Mouse (Mus musculus): Measurements from ENCODE around the gene Pold2. TPM values are rescaled to one million over a fixed set of nuclear protein-coding genes. Genes with fewer than 3 reads are reported as not detected.

Gene Pold2
- polyA plus RNA-seq, 1 experiment from 2014 or later, result 59.6 TPM

DNA sequence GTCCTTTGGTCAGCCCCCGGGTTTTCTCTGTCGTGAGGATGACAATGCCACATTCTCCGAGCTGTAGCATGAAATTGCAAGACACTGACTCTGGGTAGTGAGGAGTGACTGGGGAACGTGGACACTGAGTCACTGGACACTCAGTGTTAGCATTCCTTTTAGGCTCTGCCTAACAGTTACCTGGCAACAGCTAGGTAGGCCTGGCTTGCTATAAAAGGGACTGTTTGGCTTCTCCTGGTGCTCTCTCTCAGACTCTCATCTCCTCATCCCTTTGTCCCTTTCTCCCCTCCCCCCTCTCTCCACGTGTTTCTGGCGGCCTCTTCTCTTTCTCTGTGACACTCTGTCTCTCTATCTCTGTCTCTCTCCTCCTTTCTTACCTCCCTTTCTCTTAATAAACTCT lies 24.3 kb upstream of the Pold2 start:
- Histone ChIP-seq H3K9me3 (ENCODE audit: control insufficient read depth, low read length) (no peaks in the 10 kb centered on the region), H3K4me2 (ENCODE audit: low read length) (peak overlapping the region; percentile 73), H3K36me3 (ENCODE audit: control insufficient read depth, insufficient read depth, low read length) (no peaks in the 10 kb centered on the region), H3K27ac (ENCODE audit: low read depth, low read length) (peak overlapping the region; percentile 86; the same call in 1 of the 2 replicates), H3K9ac (ENCODE audit: low read depth, low read length) (peak overlapping the region; percentile 74), H3K27me3 (replicated peaks; ENCODE audit: control insufficient read depth, insufficient read depth, low read length) (peaks cover 3% of the 10 kb centered on the region), H3K4me3 (ENCODE audit: low read length) (peak overlapping the region; percentile 44), H3K4me1 (ENCODE audit: control insufficient read depth, insufficient read depth, low read depth, low read length) (peaks cover 12% of the 10 kb centered on the region)
- peak; percentile 56 for ATAC-seq
- WGBS, result 6% methylated on average over 6 of the region's 6 CpGs

DNA sequence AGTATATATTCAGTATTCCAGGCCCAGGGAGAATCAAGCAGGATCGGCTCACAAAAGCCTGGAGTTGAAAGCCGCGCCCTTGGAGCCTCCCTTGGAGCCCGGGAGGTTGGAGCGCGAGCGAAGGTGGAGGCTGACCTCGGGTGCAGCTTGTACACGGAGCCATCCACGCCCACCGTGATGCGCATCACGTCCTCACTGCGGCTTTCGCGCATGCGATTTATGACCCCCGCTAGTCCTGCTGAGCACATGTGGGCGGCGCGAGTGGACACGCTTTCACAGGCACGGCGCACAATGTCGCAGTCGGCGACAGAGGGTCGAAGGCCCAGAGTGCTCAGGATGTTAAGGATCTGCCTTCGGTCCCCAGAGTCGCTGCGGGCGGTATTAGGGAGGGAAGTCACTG lies 23.9 kb upstream of the Pold2 start:
- Histone ChIP-seq H3K27me3 (replicated peaks; ENCODE audit: control insufficient read depth, insufficient read depth, low read length) (peaks cover 3% of the 10 kb centered on the region), H3K36me3 (ENCODE audit: control insufficient read depth, insufficient read depth, low read length) (no peaks in the 10 kb centered on the region), H3K9me3 (ENCODE audit: control insufficient read depth, low read length) (no peaks in the 10 kb centered on the region), H3K4me2 (ENCODE audit: low read length) (peak overlapping the region; percentile 73), H3K4me3 (ENCODE audit: low read length) (peak overlapping the region; percentile 44), H3K4me1 (ENCODE audit: control insufficient read depth, insufficient read depth, low read depth, low read length) (peaks cover 12% of the 10 kb centered on the region), H3K27ac (ENCODE audit: low read depth, low read length) (peak overlapping the region; percentile 86), H3K9ac (ENCODE audit: low read depth, low read length) (peak overlapping the region; percentile 74)
- peak; percentile 92 for ATAC-seq
- 0% methylated on average over 32 of the region's 32 CpGs for WGBS

DNA sequence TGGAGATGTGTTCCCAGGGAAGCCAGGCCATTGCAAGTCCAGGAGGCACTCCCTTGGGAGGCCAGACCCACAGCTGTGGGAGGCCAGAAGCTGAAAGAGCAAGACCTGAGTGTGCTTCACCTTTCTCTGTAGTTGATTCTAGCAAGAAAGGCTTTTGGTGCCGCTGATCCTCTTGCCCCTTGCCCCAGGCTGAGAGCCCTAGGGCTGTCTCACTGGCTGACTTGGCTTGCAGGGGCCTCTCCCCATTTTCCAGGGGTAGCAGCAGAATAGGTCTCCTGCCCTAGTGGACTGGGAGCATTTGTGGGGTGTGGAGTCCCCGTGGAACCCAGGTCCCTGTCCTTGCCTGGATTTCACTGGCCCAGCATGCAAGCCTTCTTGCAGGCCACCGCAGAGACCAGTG lies 23.2 kb upstream of the Pold2 start:
- 21% methylated on average over 3 of the region's 3 CpGs for WGBS
- no peaks in the 10 kb centered on the region for H3K9me3 ChIP-seq (ENCODE audit: control insufficient read depth, low read length)
- ATAC-seq, result no peak

DNA sequence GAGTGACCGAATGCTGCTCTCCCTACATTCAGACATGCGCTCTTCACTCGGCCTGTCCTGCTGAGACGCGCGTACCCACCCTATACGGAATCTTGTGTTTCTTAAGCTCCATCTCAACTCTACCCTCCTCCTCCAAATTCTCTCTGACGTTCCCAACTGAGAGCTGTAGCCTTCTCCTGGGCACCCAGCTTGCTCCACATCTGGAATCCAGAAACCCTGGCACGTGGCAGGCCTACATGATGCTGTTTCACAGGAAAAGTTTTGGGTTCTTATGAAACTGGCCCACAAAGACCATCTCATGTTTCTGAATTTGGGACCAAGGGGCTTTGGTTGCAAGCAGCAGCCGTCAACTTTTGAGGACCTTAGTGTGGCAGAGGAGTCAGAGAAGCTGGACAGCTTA lies 21.2 kb upstream of the Pold2 start:
- no peak for ATAC-seq
- Histone ChIP-seq H3K36me3 (ENCODE audit: control insufficient read depth, insufficient read depth, low read length) (no peaks in the 10 kb centered on the region), H3K4me1 (ENCODE audit: control insufficient read depth, insufficient read depth, low read depth, low read length) (peaks cover 12% of the 10 kb centered on the region), H3K4me3 (ENCODE audit: low read length) (no peak overlapping the region), H3K27me3 (replicated peaks; ENCODE audit: control insufficient read depth, insufficient read depth, low read length) (peaks cover 3% of the 10 kb centered on the region), H3K9me3 (ENCODE audit: control insufficient read depth, low read length) (no peaks in the 10 kb centered on the region), H3K9ac (ENCODE audit: low read depth, low read length) (no peak overlapping the region), H3K4me2 (ENCODE audit: low read length) (no peak overlapping the region), H3K27ac (ENCODE audit: low read depth, low read length) (no peak overlapping the region)
- 89% methylated on average over 10 of the region's 10 CpGs for WGBS

More for the DNA sequence above, 23.2 kb upstream of the Pold2 start:
- H3K4me1 ChIP-seq (ENCODE audit: control insufficient read depth, insufficient read depth, low read depth, low read length), result peaks cover 12% of the 10 kb centered on the region
- H3K27ac ChIP-seq (ENCODE audit: low read depth, low read length), result peak overlapping the region; percentile 86
- peak overlapping the region; percentile 74 for H3K9ac ChIP-seq (ENCODE audit: low read depth, low read length)
- H3K27me3 ChIP-seq (replicated peaks; ENCODE audit: control insufficient read depth, insufficient read depth, low read length), result peaks cover 3% of the 10 kb centered on the region
- no peaks in the 10 kb centered on the region for H3K36me3 ChIP-seq (ENCODE audit: control insufficient read depth, insufficient read depth, low read length)
- peak overlapping the region; percentile 73 for H3K4me2 ChIP-seq (ENCODE audit: low read length)
- H3K4me3 ChIP-seq (ENCODE audit: low read length), result peak overlapping the region; percentile 44

DNA sequence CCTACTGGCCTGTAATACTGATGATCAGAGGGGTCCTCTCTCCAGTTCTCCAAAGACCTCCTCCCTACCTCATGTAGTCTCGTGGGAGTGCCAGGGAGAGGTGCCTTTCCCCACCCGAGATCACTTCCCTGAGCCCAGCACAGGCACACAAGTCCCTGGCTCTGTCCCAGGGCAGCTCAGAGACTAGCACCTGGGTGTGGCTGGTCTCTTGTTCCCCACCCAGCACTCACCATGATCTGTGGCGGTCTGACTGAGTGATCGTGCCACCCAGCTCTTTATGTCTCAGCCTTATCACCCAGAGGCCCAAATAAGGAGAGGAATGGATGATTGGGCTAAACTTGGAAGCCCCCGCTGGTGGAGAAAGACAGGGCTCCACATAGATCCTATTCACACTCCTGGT lies 20.4 kb upstream of the Pold2 start, which contains the start of gene Myl7:
Gene Myl7, minus strand, starts transcription at position 252 of the 400 bp plus-strand sequence.
- H3K9ac ChIP-seq (ENCODE audit: low read depth, low read length), result peak within 1 kb of the TSS; percentile 9; the same call in 1 of the 2 replicates
- H3K4me2 ChIP-seq (ENCODE audit: low read length), result no peak within 1 kb of the TSS
- H3K27ac ChIP-seq (ENCODE audit: low read depth, low read length), result no peak within 1 kb of the TSS
- no peak within 1 kb of the TSS for H3K4me3 ChIP-seq (ENCODE audit: low read length)
- no peak for ATAC-seq
- no peaks in the 10 kb centered on the region for H3K36me3 ChIP-seq (ENCODE audit: control insufficient read depth, insufficient read depth, low read length)
- peaks cover 12% of the 10 kb centered on the region for H3K4me1 ChIP-seq (ENCODE audit: control insufficient read depth, insufficient read depth, low read depth, low read length)
- no peaks in the 10 kb centered on the region for H3K9me3 ChIP-seq (ENCODE audit: control insufficient read depth, low read length)
- H3K27me3 ChIP-seq (replicated peaks; ENCODE audit: control insufficient read depth, insufficient read depth, low read length), result peaks cover 3% of the 10 kb centered on the region
- 70% methylated on average over 5 of the region's 5 CpGs for whole genome bisulfite sequencing

DNA sequence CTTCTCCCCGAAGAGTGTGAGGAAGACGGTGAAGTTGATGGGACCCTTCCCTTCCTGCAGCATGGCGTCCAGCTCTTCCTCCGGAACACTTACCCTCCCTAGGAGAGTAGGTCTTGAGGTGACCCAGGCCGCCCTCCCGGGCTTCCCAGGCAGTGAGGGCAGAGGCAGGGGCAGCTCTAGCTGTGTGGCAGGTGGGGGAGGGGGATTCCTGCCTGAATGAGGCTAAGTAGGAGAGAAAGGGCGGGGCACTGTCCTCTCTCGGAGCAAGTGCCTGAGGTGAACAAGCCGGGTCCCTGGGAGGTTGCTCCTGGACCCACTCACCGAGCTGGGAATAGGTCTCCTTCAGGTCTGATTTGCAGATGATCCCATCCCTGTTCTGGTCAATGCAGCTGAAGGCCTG lies 19.7 kb upstream of the Pold2 start:
- Histone ChIP-seq H3K4me3 (ENCODE audit: low read length) (no peak overlapping the region), H3K9me3 (ENCODE audit: control insufficient read depth, low read length) (no peaks in the 10 kb centered on the region), H3K4me2 (ENCODE audit: low read length) (no peak overlapping the region), H3K9ac (ENCODE audit: low read depth, low read length) (peak overlapping the region; percentile 9; the same call in 1 of the 2 replicates), H3K36me3 (ENCODE audit: control insufficient read depth, insufficient read depth, low read length) (no peaks in the 10 kb centered on the region), H3K4me1 (ENCODE audit: control insufficient read depth, insufficient read depth, low read depth, low read length) (peaks cover 12% of the 10 kb centered on the region), H3K27ac (ENCODE audit: low read depth, low read length) (no peak overlapping the region), H3K27me3 (replicated peaks; ENCODE audit: control insufficient read depth, insufficient read depth, low read length) (peaks cover 3% of the 10 kb centered on the region)
- 25% methylated on average over 10 of the region's 10 CpGs for WGBS
- no peak for ATAC-seq

DNA sequence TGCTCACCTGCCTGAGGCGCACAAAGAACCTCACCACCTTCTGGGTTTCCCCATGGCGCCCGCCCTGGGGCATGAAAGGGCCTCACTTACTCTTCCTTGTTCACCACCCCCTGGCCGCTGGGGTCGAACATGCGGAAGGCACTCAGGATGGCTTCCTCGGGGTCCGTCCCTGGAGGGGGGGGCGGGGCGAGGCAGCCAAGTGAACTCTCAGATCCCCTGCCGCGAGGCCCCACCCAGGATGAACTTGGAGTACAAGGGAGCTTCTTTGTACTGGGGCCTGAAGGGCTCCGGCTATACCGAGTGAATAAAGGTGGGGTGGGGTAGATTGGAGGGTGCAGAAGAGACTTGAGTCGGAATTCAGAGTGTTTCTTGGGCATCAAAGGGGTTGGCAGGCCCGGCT lies 19.1 kb upstream of the Pold2 start:
- 12% methylated on average over 13 of the region's 16 CpGs for WGBS

DNA sequence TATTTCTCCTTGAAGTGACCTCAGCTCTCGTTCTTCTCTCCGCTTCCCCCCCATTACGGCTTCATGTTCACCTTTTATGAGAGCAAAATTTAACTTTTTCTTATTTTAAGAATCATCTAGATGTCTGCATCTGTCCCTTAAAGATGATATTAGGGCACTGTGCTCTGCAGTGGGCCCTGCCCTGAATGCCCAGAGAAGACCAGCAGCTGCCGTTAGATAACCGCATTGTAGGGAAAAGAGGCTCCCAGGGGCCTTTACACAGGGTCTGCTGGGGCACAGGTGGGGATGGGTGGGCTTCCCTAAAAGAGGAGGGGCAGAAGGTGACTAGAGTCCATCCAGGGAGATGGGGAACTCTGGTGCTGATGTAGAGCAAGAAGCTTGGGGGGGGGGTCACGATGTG lies 15.7 kb upstream of the Pold2 start:
- WGBS, result 68% methylated on average over 6 of the region's 6 CpGs
- H3K27ac ChIP-seq (ENCODE audit: low read depth, low read length), result no peak overlapping the region

More for the DNA sequence above, 19.1 kb upstream of the Pold2 start:
- no peaks in the 10 kb centered on the region for H3K9me3 ChIP-seq (ENCODE audit: control insufficient read depth, low read length)
- no peaks in the 10 kb centered on the region for H3K36me3 ChIP-seq (ENCODE audit: control insufficient read depth, insufficient read depth, low read length)
- H3K4me3 ChIP-seq (ENCODE audit: low read length), result no peak overlapping the region
- no peak overlapping the region; the same call in 1 of the 2 replicates for H3K9ac ChIP-seq (ENCODE audit: low read depth, low read length)
- no peak for ATAC-seq
- H3K27me3 ChIP-seq (replicated peaks; ENCODE audit: control insufficient read depth, insufficient read depth, low read length), result peaks cover 3% of the 10 kb centered on the region
- peaks cover 12% of the 10 kb centered on the region for H3K4me1 ChIP-seq (ENCODE audit: control insufficient read depth, insufficient read depth, low read depth, low read length)
- no peak overlapping the region for H3K4me2 ChIP-seq (ENCODE audit: low read length)
- no peak overlapping the region for H3K27ac ChIP-seq (ENCODE audit: low read depth, low read length)

DNA sequence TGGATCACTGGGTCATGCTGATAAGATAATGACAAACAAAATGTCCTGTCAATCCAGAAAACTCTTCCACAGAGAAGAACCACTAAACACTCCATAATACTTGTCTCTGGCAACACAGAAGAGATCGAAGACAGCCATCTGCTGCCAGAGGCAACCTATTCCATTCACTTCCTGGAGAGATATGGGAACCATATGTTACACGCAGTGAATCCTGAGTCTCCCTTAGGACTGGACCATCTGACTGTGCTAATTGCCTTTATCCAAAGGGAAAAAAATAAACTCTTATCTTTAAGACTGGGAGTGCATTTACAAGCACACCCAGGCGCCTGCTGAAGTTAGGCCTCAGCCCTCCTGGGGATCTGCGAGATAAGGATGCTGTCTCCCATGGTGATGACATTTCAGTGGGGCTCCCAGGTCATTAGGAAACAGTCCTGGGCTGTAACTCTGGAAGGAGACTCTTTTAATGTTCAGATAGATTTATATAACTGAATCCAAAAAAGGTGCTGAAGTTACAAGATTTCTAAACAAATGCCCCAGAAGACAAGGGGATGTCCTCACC lies 14.8 kb upstream of the Pold2 start:
- Histone ChIP-seq H3K4me1 (ENCODE audit: control insufficient read depth, insufficient read depth, low read depth, low read length) (no peaks in the 10 kb centered on the region), H3K27me3 (replicated peaks; ENCODE audit: control insufficient read depth, insufficient read depth, low read length) (peaks cover 2% of the 10 kb centered on the region), H3K4me2 (ENCODE audit: low read length) (no peak overlapping the region), H3K27ac (ENCODE audit: low read depth, low read length) (no peak overlapping the region), H3K9me3 (ENCODE audit: control insufficient read depth, low read length) (no peaks in the 10 kb centered on the region), H3K4me3 (ENCODE audit: low read length) (no peak overlapping the region), H3K36me3 (ENCODE audit: control insufficient read depth, insufficient read depth, low read length) (no peaks in the 10 kb centered on the region), H3K9ac (ENCODE audit: low read depth, low read length) (no peak overlapping the region)
- 38% methylated on average over 4 of the region's 4 CpGs for WGBS
- ATAC-seq, result no peak

More for the DNA sequence above, 15.7 kb upstream of the Pold2 start:
- Histone ChIP-seq H3K4me1 (ENCODE audit: control insufficient read depth, insufficient read depth, low read depth, low read length) (no peaks in the 10 kb centered on the region), H3K9ac (ENCODE audit: low read depth, low read length) (no peak overlapping the region), H3K4me3 (ENCODE audit: low read length) (no peak overlapping the region), H3K27me3 (replicated peaks; ENCODE audit: control insufficient read depth, insufficient read depth, low read length) (peaks cover 3% of the 10 kb centered on the region), H3K4me2 (ENCODE audit: low read length) (no peak overlapping the region), H3K9me3 (ENCODE audit: control insufficient read depth, low read length) (no peaks in the 10 kb centered on the region), H3K36me3 (ENCODE audit: control insufficient read depth, insufficient read depth, low read length) (no peaks in the 10 kb centered on the region)
- ATAC-seq, result no peak
